Mouse (Mus musculus) liver, embryonic 13.5 days (tissue): ENCODE data around the gene Rnps1. TPM values are rescaled to one million over a fixed set of nuclear protein-coding genes. Genes with fewer than 3 reads are reported as not detected.
"Not testable (repeated sequence)": the region's sequence is repeated elsewhere in the genome, so short reads cannot be mapped to it uniquely, and the experiment has no call there.

Experiments used
- ATAC-seq: fragments of 200-750 bp; cut with Nextera tagmentation; 2 replicates; pipeline ENCODE4 v1.8.0; 2017; ENCODE audit warnings: low read depth, mild to moderate bottlenecking, moderate number of reproducible peaks, moderate library complexity
- DNase-seq: peaks from one replicate; pipeline ENCODE4 v3.0.0; 2022
- H3K27ac ChIP-seq: fragments of 300-500 bp; sonication (generic); 2 replicates; pipeline ENCODE4 v1.5.1; 2015; ENCODE audit warnings: moderate library complexity, mild to moderate bottlenecking, inconsistent platforms
- H3K27me3 ChIP-seq: fragments of 300-500 bp; sonication (generic); 2 replicates; pipeline ENCODE4 v1.6.1; 2015; ENCODE audit warnings: mild to moderate bottlenecking, inconsistent platforms
- H3K36me3 ChIP-seq: fragments of 300-500 bp; sonication (generic); 2 replicates; pipeline ENCODE4 v1.6.1; 2015; ENCODE audit warnings: mild to moderate bottlenecking, inconsistent platforms
- H3K4me1 ChIP-seq: fragments of 300-500 bp; sonication (generic); replicated peaks from 2 replicates; pipeline ENCODE4 v1.6.1; 2015; ENCODE audit warnings: inconsistent platforms
- H3K4me2 ChIP-seq: fragments of 300-500 bp; sonication (generic); 2 replicates; pipeline ENCODE4 v1.6.1; 2015; ENCODE audit warnings: inconsistent platforms, mild to moderate bottlenecking, moderate library complexity
- H3K4me3 ChIP-seq: fragments of 300-500 bp; sonication (generic); replicated peaks from 2 replicates; pipeline ENCODE4 v1.5.1; 2015; ENCODE audit warnings: mild to moderate bottlenecking, inconsistent platforms
- H3K9ac ChIP-seq: fragments of 300-500 bp; sonication (generic); 2 replicates; pipeline ENCODE4 v1.6.1; 2015; ENCODE audit warnings: mild to moderate bottlenecking, inconsistent platforms
- H3K9me3 ChIP-seq: fragments of 300-500 bp; sonication (generic); replicated peaks from 2 replicates; pipeline ENCODE4 v1.6.1; 2016; ENCODE audit warnings: inconsistent platforms
- WGBS: fragments of 180-500 bp; shearing (Covaris S2); methylation state at CpG from one replicate; pipeline ENCODE4 v1.1.7; 2015; ENCODE audit not compliant: insufficient replicate concordance; 5-methylcytosine and 5-hydroxymethylcytosine counted together
- polyA plus RNA-seq: library from polyadenylated mRNA; unstranded; fragments of >200 nt; fragmentation: Nextera tagmentation; extraction: Ambion mirVana; gene quantifications from 2 replicates; pipeline ENCODE4 v1.2.1, GENCODE M21; 2015

Rnps1 gene
- polyA plus RNA-seq, 1 experiment from 2014 or later, result 151 TPM

- Histone ChIP-seq H3K36me3 (peaks cover 21% of the 10 kb centered on the region), H3K9ac (peak overlapping the region; percentile 94), H3K4me2 (peak overlapping the region; percentile 79), H3K4me3 (peak overlapping the region; percentile 77), H3K27ac (peak overlapping the region; percentile 98), H3K4me1 (peaks cover 31% of the 10 kb centered on the region), H3K9me3 (no peaks in the 10 kb centered on the region), H3K27me3 (no peaks in the 10 kb centered on the region)
- ATAC-seq (no peak), DNase-seq (no peak)
- WGBS, result 3% methylated on average over 14 of the region's 14 CpGs
Observed at GRCm38 (mm10) chr17:24454218-24454755, 39.9 kb downstream of the Rnps1 start.

- H3K27ac ChIP-seq, result peak overlapping the region; percentile 98
- H3K36me3 ChIP-seq, result peaks cover 15% of the 10 kb centered on the region
- ATAC-seq (peak; percentile 94), DNase-seq (peak; percentile 99)
- peak overlapping the region; percentile 94 for H3K9ac ChIP-seq
- WGBS, result 1% methylated on average over 67 of the region's 67 CpGs
- no peaks in the 10 kb centered on the region for H3K27me3 ChIP-seq
- no peaks in the 10 kb centered on the region for H3K9me3 ChIP-seq
- peaks cover 31% of the 10 kb centered on the region for H3K4me1 ChIP-seq
- peak overlapping the region; percentile 79 for H3K4me2 ChIP-seq
- peak overlapping the region; percentile 77 for H3K4me3 ChIP-seq
Observed at GRCm38 (mm10) chr17:24454756-24455522, 40.6 kb downstream of the Rnps1 start.

- peak overlapping the region; percentile 74 for H3K27ac ChIP-seq
- not testable (repeated sequence) for ATAC-seq
- peak overlapping the region; percentile 54 for H3K9ac ChIP-seq
Observed at GRCm38 (mm10) chr17:24455523-24456206, 41.3 kb downstream of the Rnps1 start.

GRCm38 (mm10) chr17:24461580-24461979, 47.2 kb downstream of the Rnps1 start:
- no peak overlapping the region for H3K4me3 ChIP-seq
- no peak overlapping the region for H3K9ac ChIP-seq
- ATAC-seq (no peak; the same call in 1 of the 2 replicates), DNase-seq (peak; percentile 37)
- no peaks in the 10 kb centered on the region for H3K9me3 ChIP-seq
- H3K4me1 ChIP-seq, result peaks cover 14% of the 10 kb centered on the region
- no peaks in the 10 kb centered on the region for H3K36me3 ChIP-seq
- no peak overlapping the region for H3K27ac ChIP-seq
- no peaks in the 10 kb centered on the region for H3K27me3 ChIP-seq
- WGBS, result 44% methylated on average over 2 of the region's 2 CpGs
- H3K4me2 ChIP-seq, result no peak overlapping the region

More at GRCm38 (mm10) chr17:24455523-24456206, 41.3 kb downstream of the Rnps1 start:
- DNase-seq, H3K27me3 ChIP-seq, H3K9me3 ChIP-seq, H3K36me3 ChIP-seq: not testable (repeated sequence)
- Histone ChIP-seq H3K4me2 (peak overlapping the region; percentile 79), H3K4me3 (peak overlapping the region; percentile 77), H3K4me1 (peaks cover 31% of the 10 kb centered on the region)
- WGBS, result 41% methylated on average over 10 of the region's 10 CpGs

GRCm38 (mm10) chr17:24462932-24463331, 48.6 kb downstream of the Rnps1 start:
- Histone ChIP-seq H3K27me3 (no peaks in the 10 kb centered on the region), H3K4me3 (no peak overlapping the region), H3K4me2 (no peak overlapping the region), H3K36me3 (no peaks in the 10 kb centered on the region), H3K9me3 (no peaks in the 10 kb centered on the region), H3K4me1 (peaks cover 14% of the 10 kb centered on the region), H3K9ac (no peak overlapping the region), H3K27ac (no peak overlapping the region)
- 80% methylated on average over 1 of the region's 1 CpGs for WGBS
- ATAC-seq (no peak), DNase-seq (no peak)

- Histone ChIP-seq H3K9me3 (no peaks in the 10 kb centered on the region), H3K4me3 (no peak overlapping the region), H3K27me3 (no peaks in the 10 kb centered on the region), H3K9ac (no peak overlapping the region), H3K36me3 (no peaks in the 10 kb centered on the region), H3K27ac (no peak overlapping the region), H3K4me2 (no peak overlapping the region), H3K4me1 (peaks cover 14% of the 10 kb centered on the region)
- DNase-seq (no peak), ATAC-seq (0 out of 2 replicates have a peak, but pooled peaks have one; percentile 39)
- WGBS, result 33% methylated on average over 6 of the region's 6 CpGs
Observed at GRCm38 (mm10) chr17:24463374-24464133, 49.2 kb downstream of the Rnps1 start.

- peaks cover 30% of the 10 kb centered on the region for H3K4me1 ChIP-seq
- H3K27ac ChIP-seq, result no peak overlapping the region
- H3K36me3 ChIP-seq, result peaks cover 25% of the 10 kb centered on the region
- DNase-seq (no peak), ATAC-seq (no peak)
- no peaks in the 10 kb centered on the region for H3K27me3 ChIP-seq
- H3K4me3 ChIP-seq, result peak overlapping the region; percentile 10; the same call in 1 of the 2 replicates
- 87% methylated on average over 5 of the region's 5 CpGs for WGBS
- H3K9ac ChIP-seq, result no peak overlapping the region
- peak overlapping the region; percentile 14; the same call in 1 of the 2 replicates for H3K4me2 ChIP-seq
- H3K9me3 ChIP-seq, result no peaks in the 10 kb centered on the region
Observed at GRCm38 (mm10) chr17:24468636-24469246, 54.4 kb downstream of the Rnps1 start.

- no peak for DNase-seq
- Histone ChIP-seq H3K4me1 (peaks cover 33% of the 10 kb centered on the region), H3K27me3 (no peaks in the 10 kb centered on the region), H3K4me2 (peak overlapping the region; percentile 97), H3K9me3 (no peaks in the 10 kb centered on the region), H3K27ac (peak overlapping the region; percentile 92), H3K4me3 (peak overlapping the region; percentile 98), H3K36me3 (peaks cover 31% of the 10 kb centered on the region), H3K9ac (peak overlapping the region; percentile 99)
- 16% methylated on average over 7 of the region's 7 CpGs for WGBS
- no peak for ATAC-seq
Observed at GRCm38 (mm10) chr17:24469336-24469909, 55.1 kb downstream of the Rnps1 start.

GRCm38 (mm10) chr17:24469910-24470602, 55.7 kb downstream of the Rnps1 start, which contains the start of the genes E4f1 and Pgp:
Gene E4f1 (minus strand): TSS chr17:24470313.
Gene Pgp (plus strand): TSS chr17:24470392.
- Histone ChIP-seq H3K27ac (peak within 1 kb of the TSS; percentile 92), H3K4me2 (peak within 1 kb of the TSS; percentile 97), H3K4me1 (peaks cover 33% of the 10 kb centered on the region), H3K36me3 (peaks cover 38% of the 10 kb centered on the region), H3K9ac (peak within 1 kb of the TSS; percentile 99), H3K9me3 (no peaks in the 10 kb centered on the region), H3K27me3 (no peaks in the 10 kb centered on the region), H3K4me3 (peak within 1 kb of the TSS; percentile 98)
- DNase-seq, result peak; percentile 99
- under 1% methylated on average over 64 of the region's 75 CpGs for WGBS
- ATAC-seq, result peak; percentile 97
